Mouse (Mus musculus) frontal cortex, postnatal 10 days (tissue): ENCODE measurements around the gene Nsd2.
A peak's percentile ranks its signal among the peaks of the same experiment; 100 is the strongest.
"Not testable (repeated sequence)": the region's sequence is repeated elsewhere in the genome, so short reads cannot be mapped to it uniquely, and the experiment has no call there.

Experiments
- DNase-seq, 2 experiments: peaks; one replicate each; pipeline ENCODE4 v3.0.0; 2022; ENCODE audit warnings: low spot score in 2 of 2, mixed read lengths in 1 of 2

Gene Nsd2

GRCm38 (mm10) chr5:33926170-33926569 lies 105.6 kb downstream of the Nsd2 start:
- no peak for DNase-seq

- DNase-seq, result no peak
These were observed 111.9 kb downstream of the Nsd2 start for GRCm38 (mm10) chr5:33932413-33932812.

GRCm38 (mm10) chr5:33934081-33934480 lies 113.6 kb downstream of the Nsd2 start:
- no peak for DNase-seq

GRCm38 (mm10) chr5:33934877-33935276 lies 114.4 kb downstream of the Nsd2 start:
- no peak for DNase-seq

GRCm38 (mm10) chr5:33935700-33936111 lies 115.2 kb downstream of the Nsd2 start:
- DNase-seq, result no peak

GRCm38 (mm10) chr5:33936120-33936707 lies 115.7 kb downstream of the Nsd2 start, which contains the start of gene Nelfa:
Nelfa (minus strand) TSS chr5:33936413.
- DNase-seq, result peak; percentile 98 to 99

- DNase-seq, result no peak
These were observed 116.7 kb downstream of the Nsd2 start for GRCm38 (mm10) chr5:33937230-33937629.

- DNase-seq, result no peak
These were observed 117.9 kb downstream of the Nsd2 start for GRCm38 (mm10) chr5:33938448-33938847.

- not testable (repeated sequence) for DNase-seq
These were observed 126.5 kb downstream of the Nsd2 start for GRCm38 (mm10) chr5:33947035-33947434.
